Mouse (Mus musculus) cerebellum, adult 2 months (tissue): Measurements from ENCODE around the gene Gtpbp1.

Source experiments
- CTCF ChIP-seq: fragments of 200-500 bp; IDR thresholded peaks from 2 replicates; pipeline ENCODE4 v1.5.1; 2011; ENCODE audit warnings: low read depth, mild to moderate bottlenecking, control low read depth, low read length, moderate library complexity, borderline replicate concordance; ENCODE audit not compliant: insufficient read depth
- POLR2A ChIP-seq: fragments of 200-500 bp; IDR thresholded peaks from 2 replicates; pipeline ENCODE4 v1.6.1; 2011; ENCODE audit warnings: low read length, control low read depth, borderline replicate concordance; ENCODE audit not compliant: insufficient read depth

GRCm38 (mm10) chr15:79694512-79694911 lies 3.9 kb downstream of the Gtpbp1 start:
- TF ChIP-seq CTCF (no peak), POLR2A (no peak)
